Mouse (Mus musculus) lung, embryonic 14.5 days (tissue): ENCODE results near the gene Iqck. TPM values are rescaled to one million over a fixed set of nuclear protein-coding genes. Genes with fewer than 3 reads are reported as not detected.

ENCODE experiments used
- ATAC-seq: fragments of 200-750 bp; cut with Nextera tagmentation; 2 replicates; pipeline ENCODE4 v1.8.0; 2017; ENCODE audit warnings: mild to moderate bottlenecking, moderate TSS enrichment, moderate library complexity; ENCODE audit not compliant: insufficient read depth
- DNase-seq: peaks from one replicate; pipeline ENCODE4 v3.0.0-alpha.2; 2015
- H3K27ac ChIP-seq: fragments of 300-500 bp; sonication (generic); 2 replicates; pipeline ENCODE4 v1.5.1; 2014; ENCODE audit warnings: low read depth, mild to moderate bottlenecking, moderate library complexity
- H3K27me3 ChIP-seq: fragments of 300-500 bp; sonication (generic); 2 replicates; pipeline ENCODE4 v1.6.1; 2014; ENCODE audit warnings: low read length, control low read depth; ENCODE audit not compliant: insufficient read depth
- H3K36me3 ChIP-seq: fragments of 300-500 bp; sonication (generic); 2 replicates; pipeline ENCODE4 v1.6.1; 2014; ENCODE audit warnings: control low read depth; ENCODE audit not compliant: insufficient read depth
- H3K4me1 ChIP-seq: fragments of 300-500 bp; sonication (generic); 2 replicates; pipeline ENCODE4 v1.6.1; 2014; ENCODE audit warnings: antibody characterized with exemption, control low read depth; ENCODE audit not compliant: insufficient read depth
- H3K4me2 ChIP-seq: fragments of 300-500 bp; sonication (generic); 2 replicates; pipeline ENCODE4 v1.6.1; 2014; ENCODE audit warnings: mild to moderate bottlenecking
- H3K4me3 ChIP-seq: fragments of 300-500 bp; sonication (generic); 2 replicates; pipeline ENCODE4 v1.5.1; 2014; ENCODE audit warnings: low read depth, low read length
- H3K9ac ChIP-seq: fragments of 300-500 bp; sonication (generic); 2 replicates; pipeline ENCODE4 v1.6.1; 2014
- H3K9me3 ChIP-seq: fragments of 300-500 bp; sonication (generic); 2 replicates; pipeline ENCODE4 v1.6.1; 2016; ENCODE audit warnings: low read depth, low read length, control low read depth
- CTCF ChIP-seq: IDR thresholded peaks from 2 replicates; pipeline ENCODE4 v1.5.1; 2016; ENCODE audit warnings: antibody characterized with exemption, low read depth
- WGBS: fragments of 180-500 bp; shearing (Covaris S2); extraction: QIAGEN DNeasy Blood & Tissue Kit; methylation state at CpG from one replicate; pipeline ENCODE4 v1.1.7; 2014; 5-methylcytosine and 5-hydroxymethylcytosine counted together
- polyA plus RNA-seq: library from polyadenylated mRNA; unstranded; fragments of >200 nt; fragmentation: Nextera tagmentation; extraction: Ambion mirVana; gene quantifications from 2 replicates; pipeline ENCODE4 v1.2.1, GENCODE M21; 2014

The Iqck gene
- polyA plus RNA-seq = 3.1 and 3.2 TPM in 2 replicates

- Histone ChIP-seq H3K36me3 (peaks cover 31% of the 10 kb centered on the region), H3K4me3 (peak within 1 kb of the TSS; percentile 78), H3K27me3 (no peaks in the 10 kb centered on the region), H3K9ac (peak within 1 kb of the TSS; percentile 69), H3K4me1 (peaks cover 2% of the 10 kb centered on the region; the same call in 1 of the 2 replicates), H3K27ac (peak within 1 kb of the TSS; percentile 44), H3K9me3 (no peaks in the 10 kb centered on the region), H3K4me2 (peak within 1 kb of the TSS; percentile 65)
- ATAC-seq = peak; percentile 97
- DNase-seq = peak; percentile 96
- WGBS = under 1% methylated on average over 57 of the region's 57 CpGs
- TF ChIP-seq CTCF = no peak
Observed at GRCm38 (mm10) chr7:118855171-118855876, at the start of gene Iqck. TSS of gene Iqck (plus strand) at chr7:118855752.

- Histone ChIP-seq H3K4me3 (no peak overlapping the region), H3K27me3 (no peaks in the 10 kb centered on the region), H3K36me3 (peaks cover 22% of the 10 kb centered on the region; the same call in 1 of the 2 replicates), H3K4me1 (peaks cover 6% of the 10 kb centered on the region; the same call in 1 of the 2 replicates), H3K9me3 (no peaks in the 10 kb centered on the region), H3K9ac (no peak overlapping the region), H3K4me2 (no peak overlapping the region), H3K27ac (peak overlapping the region; percentile 60; the same call in 1 of the 2 replicates)
- ATAC-seq (peak; percentile 55; the same call in 1 of the 2 replicates), DNase-seq (peak; percentile 31)
- TF ChIP-seq CTCF = no peak
- 45% methylated on average over 16 of the region's 16 CpGs for WGBS
Observed at GRCm38 (mm10) chr7:118806631-118807411, 48.7 kb upstream of the Iqck start.

GRCm38 (mm10) chr7:118807899-118808298 is 47.7 kb upstream of the Iqck start:
- H3K4me1 ChIP-seq = peaks cover 6% of the 10 kb centered on the region; the same call in 1 of the 2 replicates
- no peak overlapping the region for H3K9ac ChIP-seq
- no peak overlapping the region for H3K27ac ChIP-seq
- H3K4me2 ChIP-seq = no peak overlapping the region
- DNase-seq (peak; percentile 90), ATAC-seq (peak; percentile 81)
- WGBS = 28% methylated on average over 8 of the region's 8 CpGs
- no peaks in the 10 kb centered on the region for H3K27me3 ChIP-seq
- no peak overlapping the region for H3K4me3 ChIP-seq
- H3K9me3 ChIP-seq = no peaks in the 10 kb centered on the region
- 0 out of 2 replicates have a peak, but pooled peaks cover 12% of the 10 kb centered on the region for H3K36me3 ChIP-seq
- TF ChIP-seq CTCF = no peak

GRCm38 (mm10) chr7:118811407-118812106 is 44.0 kb upstream of the Iqck start:
- no peak overlapping the region for H3K4me2 ChIP-seq
- TF ChIP-seq CTCF = no peak
- no peaks in the 10 kb centered on the region for H3K9me3 ChIP-seq
- H3K27ac ChIP-seq = no peak overlapping the region
- H3K27me3 ChIP-seq = no peaks in the 10 kb centered on the region
- no peak for DNase-seq
- WGBS = 61% methylated on average over 12 of the region's 12 CpGs
- peaks cover 6% of the 10 kb centered on the region; the same call in 1 of the 2 replicates for H3K4me1 ChIP-seq
- H3K9ac ChIP-seq = no peak overlapping the region
- H3K4me3 ChIP-seq = no peak overlapping the region
- no peak for ATAC-seq
- H3K36me3 ChIP-seq = peaks cover 33% of the 10 kb centered on the region

- Histone ChIP-seq H3K4me3 (no peak overlapping the region), H3K9me3 (no peaks in the 10 kb centered on the region), H3K4me2 (no peak overlapping the region), H3K27ac (no peak overlapping the region), H3K4me1 (no peaks in the 10 kb centered on the region), H3K27me3 (no peaks in the 10 kb centered on the region), H3K9ac (no peak overlapping the region), H3K36me3 (peaks cover 44% of the 10 kb centered on the region)
- TF ChIP-seq CTCF = no peak
- DNase-seq (no peak), ATAC-seq (no peak)
- WGBS = 84% methylated on average over 4 of the region's 4 CpGs
Observed at GRCm38 (mm10) chr7:118813592-118813991, 42.0 kb upstream of the Iqck start.

- H3K4me3 ChIP-seq = no peak overlapping the region
- no peak overlapping the region for H3K4me2 ChIP-seq
- H3K9ac ChIP-seq = no peak overlapping the region
- TF ChIP-seq CTCF = no peak
- peaks cover 42% of the 10 kb centered on the region for H3K36me3 ChIP-seq
- no peaks in the 10 kb centered on the region for H3K4me1 ChIP-seq
- DNase-seq (no peak), ATAC-seq (no peak)
- H3K9me3 ChIP-seq = no peaks in the 10 kb centered on the region
- no peaks in the 10 kb centered on the region for H3K27me3 ChIP-seq
- WGBS = 90% methylated on average over 3 of the region's 3 CpGs
- no peak overlapping the region for H3K27ac ChIP-seq
Observed at GRCm38 (mm10) chr7:118816275-118816674, 39.3 kb upstream of the Iqck start.

- Histone ChIP-seq H3K36me3 (peaks cover 42% of the 10 kb centered on the region), H3K27ac (no peak overlapping the region), H3K9ac (no peak overlapping the region), H3K4me2 (no peak overlapping the region), H3K4me1 (no peaks in the 10 kb centered on the region), H3K9me3 (no peaks in the 10 kb centered on the region), H3K4me3 (no peak overlapping the region), H3K27me3 (no peaks in the 10 kb centered on the region)
- TF ChIP-seq CTCF = no peak
- no peak for DNase-seq
- ATAC-seq = no peak
- WGBS = 91% methylated on average over 7 of the region's 7 CpGs
Observed at GRCm38 (mm10) chr7:118817741-118818140, 37.8 kb upstream of the Iqck start.
